Mouse (Mus musculus) gastrocnemius, adult 2 months (tissue): ENCODE data around the gene Ass1. TPM values are rescaled to one million over a fixed set of nuclear protein-coding genes. Genes with fewer than 3 reads are reported as not detected.

Experiments
- DNase-seq: peaks from one replicate; pipeline ENCODE4 v3.0.0; 2022
- H3K27ac ChIP-seq: fragments of 200-600 bp; 2 replicates; pipeline ENCODE4 v1.8.1; 2022; ENCODE audit warnings: mild to moderate bottlenecking
- H3K4me3 ChIP-seq: fragments of 200-600 bp; 2 replicates; pipeline ENCODE4 v1.8.1; 2022; ENCODE audit warnings: mild to moderate bottlenecking, moderate library complexity
- CTCF ChIP-seq: fragments of 200-600 bp; IDR thresholded peaks from 2 replicates; pipeline ENCODE4 v1.8.1; 2022; ENCODE audit warnings: antibody characterized with exemption, mild to moderate bottlenecking, moderate library complexity
- intact Hi-C: fragments of 180-260 bp; cut with DNase I; formaldehyde crosslinking; loops from one replicate; pipeline ENCODE4 v1.15.1; 2025
- total RNA-seq, 2 experiments: library from RNA; stranded (reverse); gene quantifications; 2 replicates each; pipeline ENCODE4 v1.2.3; 2021

Gene Ass1
- total RNA-seq, 2 experiments from 2014 or later: 2.6 to 3.9 TPM

DNA sequence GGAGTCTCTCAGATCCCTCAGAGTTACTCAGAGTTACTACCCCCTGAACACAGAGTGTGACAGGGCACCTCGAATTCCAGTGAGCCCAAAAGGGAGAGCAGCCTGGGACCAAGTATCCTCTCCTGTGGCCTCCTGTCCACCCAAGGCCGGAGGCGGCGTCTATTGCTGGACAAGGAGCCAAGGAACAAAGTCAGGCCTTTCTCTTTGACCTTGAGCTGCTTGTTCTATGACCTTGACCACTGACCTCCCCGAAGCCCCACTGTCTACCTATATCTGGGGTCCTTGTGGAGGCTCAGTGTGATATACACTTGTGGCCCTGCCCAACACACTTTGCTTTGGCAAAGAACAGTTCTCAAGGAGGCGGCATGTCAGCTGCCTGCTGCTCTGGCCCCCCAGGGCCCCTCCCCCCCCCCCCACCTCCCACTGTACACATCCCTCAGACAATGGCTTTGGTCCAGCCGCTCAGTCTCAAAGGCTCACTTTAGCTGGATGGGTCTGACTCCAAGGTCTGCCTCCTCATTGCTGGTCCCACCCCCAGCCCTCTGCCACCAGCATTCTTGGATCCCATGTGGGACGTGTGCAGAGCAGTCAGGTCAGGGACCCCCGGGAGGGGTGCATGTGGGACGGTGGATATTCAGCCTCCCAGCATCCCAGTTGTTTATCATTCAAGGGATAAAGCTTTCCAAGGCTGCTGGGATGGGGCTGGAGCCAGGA, 6.3 kb downstream of the Ass1 start:
- Histone ChIP-seq H3K4me3 (no peak overlapping the region), H3K27ac (no peak overlapping the region)
- TF ChIP-seq CTCF: no peak
- intact Hi-C loops: no loop called here
- no peak for DNase-seq

DNA sequence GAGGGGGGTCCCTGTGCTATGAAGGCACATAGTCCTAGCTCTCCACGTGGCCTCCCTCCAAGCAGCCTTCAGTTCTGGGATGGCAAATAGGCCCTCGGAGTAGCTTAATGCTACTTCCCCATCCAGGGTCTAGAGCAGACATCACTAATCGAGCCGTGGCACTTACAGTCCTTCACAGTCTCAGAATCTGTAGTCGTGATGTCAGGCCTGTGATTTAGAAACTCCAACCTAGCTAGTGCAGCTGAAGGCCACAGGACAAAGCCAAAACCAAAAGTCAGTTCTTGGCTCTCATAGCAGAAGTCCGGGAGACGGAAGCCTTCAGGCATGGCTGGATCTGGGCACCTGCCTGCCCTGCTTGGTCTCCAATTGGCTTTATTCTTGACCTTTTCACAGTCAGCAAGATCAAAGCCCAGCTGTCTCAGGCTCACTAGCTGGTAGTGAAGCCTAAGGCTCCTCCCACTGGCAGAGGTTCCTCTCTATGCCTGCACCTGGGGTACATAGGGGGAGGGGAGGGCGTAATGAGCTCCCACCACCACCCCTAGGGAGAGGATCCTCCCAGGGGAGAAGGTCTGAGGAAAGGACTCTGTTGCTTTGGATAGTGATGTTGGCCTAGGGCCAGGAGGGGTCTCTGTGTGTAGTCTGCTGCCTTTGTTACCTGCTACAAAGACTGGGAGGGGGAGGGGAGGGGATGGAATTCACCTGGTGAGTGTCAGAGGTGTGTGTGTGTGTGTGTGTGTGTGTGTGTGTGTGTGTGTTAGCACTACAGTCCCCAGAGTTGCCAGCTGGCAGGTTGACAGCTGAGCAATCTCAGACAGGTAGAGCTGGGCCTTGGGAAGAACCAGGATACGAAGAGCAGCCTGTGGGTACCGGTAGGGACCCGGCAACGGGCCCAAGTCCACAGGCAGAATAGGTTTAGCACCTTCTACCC, 7.5 kb downstream of the Ass1 start:
- intact Hi-C loops: no loop called here
- Histone ChIP-seq H3K27ac (no peak overlapping the region), H3K4me3 (no peak overlapping the region)
- TF ChIP-seq CTCF: no peak
- DNase-seq: no peak

DNA sequence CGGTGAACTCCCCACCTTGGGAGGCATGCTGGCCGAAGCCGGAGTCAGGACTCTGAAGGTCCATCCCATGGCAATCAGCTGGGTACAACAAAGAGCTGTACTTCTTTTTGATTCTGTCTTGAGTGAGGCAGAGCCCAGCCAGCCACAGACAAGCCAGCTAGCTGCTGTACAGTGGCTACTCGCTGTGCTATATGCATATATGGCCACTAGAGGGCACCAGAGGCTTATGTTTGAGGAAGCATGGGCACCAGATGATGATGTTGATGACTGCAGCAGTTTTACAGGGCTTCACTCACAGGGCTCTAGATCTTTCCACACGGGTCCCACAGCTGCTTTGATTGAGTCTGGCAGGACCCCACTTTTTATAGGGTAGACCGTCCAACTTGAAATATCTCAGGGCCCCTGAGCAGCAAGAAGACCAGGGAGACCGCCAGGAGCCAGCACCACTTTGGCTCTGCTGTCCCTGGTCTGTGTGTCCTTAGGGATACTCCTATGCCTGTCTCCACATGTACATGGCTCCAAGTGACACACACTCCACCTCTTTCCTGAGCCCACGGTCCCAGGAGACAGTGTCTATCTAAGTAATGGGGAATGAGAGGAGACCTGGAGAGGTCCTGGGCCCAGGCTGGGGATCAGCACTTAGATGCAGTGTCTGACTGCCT, 13.0 kb downstream of the Ass1 start:
- peak; percentile 94 for TF ChIP-seq CTCF
- Histone ChIP-seq H3K4me3 (no peak overlapping the region), H3K27ac (no peak overlapping the region)
- intact Hi-C loops: loop anchor here (1.0 to 5.0 kb wide), 2 partner anchors 172 to 189 kb away; partner anchors contain the start of gene Exosc2
- DNase-seq: peak; percentile 84

DNA sequence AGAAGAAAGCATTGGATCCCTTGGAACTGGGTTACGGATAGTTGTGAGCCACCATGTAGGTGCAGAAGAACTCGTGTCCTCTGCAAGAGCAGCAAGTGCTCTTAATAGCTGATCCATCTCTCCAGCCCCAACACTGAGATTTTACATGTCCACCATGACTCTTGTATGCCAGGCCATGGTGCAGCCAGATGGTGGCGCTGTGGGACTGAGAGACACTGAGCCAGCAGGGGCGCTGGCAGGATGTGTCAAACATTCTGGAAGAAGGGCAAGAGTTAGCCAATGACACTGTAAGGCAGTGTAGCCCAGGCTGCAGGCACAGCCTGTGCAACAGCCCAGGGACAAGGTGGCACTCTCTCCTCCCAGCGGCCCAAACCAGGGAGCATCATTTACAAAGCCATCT, 14.2 kb downstream of the Ass1 start:
- H3K27ac ChIP-seq: no peak overlapping the region
- peak; percentile 78 for DNase-seq
- intact Hi-C loops: loop anchor here (5.0 kb wide), 1 partner anchor 188 kb away; the partner anchor contains the start of gene Exosc2
- no peak overlapping the region for H3K4me3 ChIP-seq
- peak; percentile 81 for TF ChIP-seq CTCF

DNA sequence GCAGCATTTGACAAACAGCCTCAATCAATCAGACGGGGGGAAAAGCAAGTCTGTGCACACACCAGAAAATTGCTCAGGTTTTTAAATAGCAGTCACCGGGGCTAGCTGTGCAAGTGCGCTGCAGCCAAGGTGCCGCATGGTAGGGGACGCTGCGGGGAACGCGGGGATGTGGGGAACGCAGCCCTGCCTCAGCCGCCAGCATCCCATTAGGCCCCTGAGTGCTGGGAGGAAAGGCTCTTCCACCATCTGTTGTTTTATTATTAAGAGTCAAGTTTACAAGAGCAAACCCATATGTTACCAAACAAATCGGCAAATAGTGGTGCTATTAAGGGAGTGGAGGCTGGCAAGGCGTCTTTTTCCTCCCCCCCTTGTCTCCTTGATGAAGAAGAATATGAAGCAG, 19.2 kb downstream of the Ass1 start:
- no peak for TF ChIP-seq CTCF
- DNase-seq: no peak
- Histone ChIP-seq H3K4me3 (no peak overlapping the region), H3K27ac (no peak overlapping the region)
- intact Hi-C loops: no loop called here

DNA sequence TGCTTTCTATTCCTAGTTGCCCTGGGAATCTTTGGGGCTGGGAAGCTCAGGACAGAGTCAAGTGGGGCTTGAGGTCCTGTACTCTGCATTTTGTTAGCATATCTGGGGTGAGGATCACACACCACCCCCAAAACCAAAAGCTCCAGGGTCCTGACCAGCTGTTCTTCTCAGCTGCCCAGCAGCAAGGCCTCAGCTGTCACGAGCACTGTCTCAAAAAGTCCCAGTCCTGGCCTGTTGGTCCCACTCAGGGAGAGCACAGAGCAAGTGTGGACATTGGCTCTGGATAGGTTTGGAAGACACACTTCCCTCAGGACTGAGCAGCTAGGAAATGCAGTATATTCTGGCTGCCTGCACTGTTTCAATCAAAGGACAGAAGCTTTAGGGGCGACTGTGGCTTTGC, 20.5 kb downstream of the Ass1 start:
- DNase-seq: no peak
- intact Hi-C loops: no loop called here
- Histone ChIP-seq H3K4me3 (no peak overlapping the region), H3K27ac (no peak overlapping the region)
- no peak for TF ChIP-seq CTCF

DNA sequence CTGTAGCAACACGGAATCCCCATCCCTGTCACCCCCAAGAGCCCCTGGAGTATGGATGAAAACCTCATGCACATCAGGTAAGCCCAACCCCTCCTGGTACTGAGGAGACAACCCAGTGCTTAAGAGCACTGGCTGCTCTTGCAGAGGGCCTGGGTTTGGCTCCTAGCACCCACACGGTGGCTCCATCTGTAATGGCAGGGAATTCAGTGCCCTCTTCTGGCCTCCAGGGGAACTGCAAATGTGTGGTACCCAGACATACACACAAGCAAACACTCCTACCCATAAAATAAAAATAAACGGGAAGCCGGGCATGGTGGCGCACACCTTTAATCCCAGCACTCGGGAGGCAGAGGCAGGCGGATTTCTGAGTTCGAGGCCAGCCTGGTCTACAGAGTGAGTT, 22.3 kb downstream of the Ass1 start:
- H3K4me3 ChIP-seq: no peak overlapping the region
- no peak for DNase-seq
- no peak overlapping the region for H3K27ac ChIP-seq
- no peak for TF ChIP-seq CTCF
- intact Hi-C loops: no loop called here

DNA sequence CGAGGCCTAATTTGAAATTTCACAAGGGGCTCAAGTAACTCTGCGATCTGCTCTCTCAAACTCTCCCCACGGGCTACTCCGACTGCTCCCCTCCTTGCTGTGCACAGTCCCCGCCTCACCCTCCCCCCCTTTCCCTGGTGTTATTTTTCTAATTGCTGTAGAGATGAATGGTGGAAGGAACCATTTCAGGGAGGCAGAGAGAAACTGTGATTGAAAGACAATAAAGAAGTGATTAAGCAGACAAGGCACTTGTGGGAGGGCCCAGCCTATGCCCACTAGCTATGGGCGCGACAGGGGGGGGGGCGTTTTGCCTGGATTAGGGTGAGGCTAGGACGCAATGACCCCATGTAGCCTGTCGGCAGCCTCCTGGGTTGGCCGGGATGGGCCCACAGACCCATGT, 23.2 kb downstream of the Ass1 start:
- intact Hi-C loops: no loop called here
- Histone ChIP-seq H3K27ac (no peak overlapping the region), H3K4me3 (no peak overlapping the region)
- TF ChIP-seq CTCF: no peak
- DNase-seq: no peak

DNA sequence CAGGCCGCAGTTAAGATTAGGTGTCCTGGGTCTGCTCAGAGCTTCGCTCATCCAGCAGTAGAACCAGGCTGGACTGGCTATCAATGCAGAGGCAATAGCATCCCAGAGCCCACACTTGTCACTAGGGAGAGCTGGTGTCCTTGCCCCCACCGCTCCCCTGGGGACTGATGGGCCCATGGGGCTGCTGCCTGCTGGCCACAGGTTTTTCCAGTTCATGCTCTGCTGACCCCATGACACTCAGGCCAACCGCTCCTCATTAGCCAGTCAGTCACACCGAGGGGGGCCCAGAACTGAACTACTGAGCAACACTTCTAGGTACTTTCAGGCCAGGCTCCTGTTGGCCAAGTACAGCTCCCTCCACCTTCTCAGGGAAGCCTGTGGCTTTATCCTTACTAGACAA, 24.3 kb downstream of the Ass1 start:
- no peak for TF ChIP-seq CTCF
- Histone ChIP-seq H3K4me3 (no peak overlapping the region), H3K27ac (no peak overlapping the region)
- no peak for DNase-seq
- intact Hi-C loops: no loop called here

DNA sequence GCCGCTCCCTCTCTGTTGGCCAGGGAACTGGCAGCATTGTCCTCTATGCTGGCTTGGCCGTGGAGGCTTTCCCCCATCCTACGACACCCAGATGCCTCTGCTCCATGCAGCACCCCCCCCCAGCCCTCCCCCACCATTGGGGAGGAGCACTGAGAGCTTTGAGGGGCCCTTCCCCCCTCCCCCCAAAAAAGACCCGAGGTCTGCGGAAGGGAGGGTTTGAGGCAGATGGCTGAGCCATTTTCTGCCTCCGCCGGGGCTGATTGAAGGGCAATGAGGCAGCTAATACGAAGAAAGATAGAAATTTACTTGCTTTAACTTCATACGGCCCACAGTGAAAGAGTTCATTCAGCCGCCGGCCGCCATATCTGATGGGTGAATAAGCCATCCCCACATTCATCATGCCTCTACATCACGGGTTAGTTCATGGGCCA, 25.1 kb downstream of the Ass1 start:
- TF ChIP-seq CTCF: no peak
- no peak for DNase-seq
- intact Hi-C loops: no loop called here
- Histone ChIP-seq H3K27ac (no peak overlapping the region), H3K4me3 (no peak overlapping the region)

DNA sequence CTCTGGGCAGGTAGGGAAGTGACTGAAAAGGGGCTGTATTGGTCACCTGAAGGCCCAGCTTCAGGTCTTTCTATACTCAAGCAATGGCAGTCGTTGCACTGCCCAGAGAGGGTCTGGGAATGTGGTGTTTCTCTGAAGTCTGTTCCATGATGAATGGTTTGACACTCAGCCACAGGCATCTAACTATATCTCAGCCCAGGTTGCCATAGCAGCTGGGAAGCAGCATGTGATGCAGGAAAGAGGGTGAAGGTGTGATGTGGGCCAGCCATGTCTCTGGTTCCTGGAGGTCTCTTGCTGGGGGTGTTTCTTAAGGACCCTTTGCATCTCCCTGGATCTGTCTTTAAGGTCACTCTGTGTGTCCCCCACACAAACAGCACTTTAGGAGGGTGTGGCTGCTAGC, 26.1 kb downstream of the Ass1 start:
- Histone ChIP-seq H3K27ac (no peak overlapping the region), H3K4me3 (no peak overlapping the region)
- intact Hi-C loops: no loop called here
- no peak for TF ChIP-seq CTCF
- no peak for DNase-seq

DNA sequence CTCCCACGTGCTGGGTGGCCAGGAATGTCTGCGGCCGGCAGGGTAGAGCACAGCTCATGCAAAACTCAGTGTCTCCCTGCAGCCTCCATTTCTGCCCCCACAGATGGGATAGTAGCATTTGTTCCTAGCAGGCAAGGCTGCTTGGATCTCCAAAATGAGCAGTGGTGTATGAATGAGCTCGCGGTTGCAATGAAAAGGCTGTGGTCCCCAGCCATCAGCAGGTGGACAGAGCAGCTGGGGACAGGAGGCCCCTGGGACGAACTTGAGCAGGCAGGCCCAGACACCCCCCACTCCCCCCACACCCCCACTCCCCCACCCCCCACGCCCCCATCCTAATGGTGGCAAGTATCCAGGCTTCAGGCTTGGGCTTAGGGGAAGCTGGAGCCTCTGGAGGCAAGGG, 27.1 kb downstream of the Ass1 start:
- intact Hi-C loops: no loop called here
- TF ChIP-seq CTCF: no peak

DNA sequence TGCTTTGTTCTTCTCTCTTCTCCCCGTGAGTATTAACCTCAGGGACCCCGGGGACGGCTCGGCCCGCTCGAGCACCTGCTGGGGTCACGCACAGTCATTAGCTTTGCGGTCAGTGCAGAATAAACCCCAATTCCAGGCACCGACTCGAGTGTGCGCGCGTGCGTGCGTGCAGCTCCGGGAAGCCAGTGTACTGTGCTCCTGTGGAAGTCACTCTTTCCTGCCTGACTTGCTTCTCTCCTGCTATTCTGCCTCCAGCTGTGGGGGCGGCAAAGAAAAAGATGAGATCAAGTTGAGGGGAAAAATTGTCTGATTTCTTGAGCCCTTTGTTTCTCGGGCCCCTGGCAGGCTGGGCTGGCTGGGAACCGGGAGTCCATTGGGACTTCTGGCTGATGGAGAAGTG, 27.6 kb downstream of the Ass1 start:
- no peak for TF ChIP-seq CTCF
- intact Hi-C loops: no loop called here
- Histone ChIP-seq H3K27ac (no peak overlapping the region), H3K4me3 (no peak overlapping the region)
- DNase-seq: no peak

More for the DNA sequence above, 27.1 kb downstream of the Ass1 start:
- H3K4me3 ChIP-seq: no peak overlapping the region
- no peak overlapping the region for H3K27ac ChIP-seq
- no peak for DNase-seq
